Mouse (Mus musculus) embryonic facial prominence, embryonic 15.5 days (tissue): Measurements from ENCODE around the gene Bbip1. TPM values are rescaled to one million over a fixed set of nuclear protein-coding genes. Genes with fewer than 3 reads are reported as not detected.
A peak's percentile ranks its signal among the peaks of the same experiment; 100 is the strongest.

ENCODE experiments used
- ATAC-seq: fragments of 200-750 bp; cut with Nextera tagmentation; 2 replicates; pipeline ENCODE4 v1.8.0; 2017; ENCODE audit warnings: low read depth, moderate TSS enrichment; ENCODE audit not compliant: insufficient number of reproducible peaks, low FRiP score, low TSS enrichment
- H3K27ac ChIP-seq: fragments of 300-500 bp; sonication (generic); replicated peaks from 2 replicates; pipeline ENCODE4 v1.5.1; 2015; ENCODE audit warnings: mild to moderate bottlenecking, inconsistent platforms
- H3K27me3 ChIP-seq: fragments of 300-500 bp; sonication (generic); 2 replicates; pipeline ENCODE4 v1.6.1; 2015; ENCODE audit warnings: inconsistent platforms
- H3K36me3 ChIP-seq: fragments of 300-500 bp; sonication (generic); 2 replicates; pipeline ENCODE4 v1.6.1; 2015; ENCODE audit warnings: mild to moderate bottlenecking, inconsistent platforms
- H3K4me1 ChIP-seq: fragments of 300-500 bp; sonication (generic); 2 replicates; pipeline ENCODE4 v1.6.1; 2015; ENCODE audit warnings: inconsistent platforms
- H3K4me2 ChIP-seq: fragments of 300-500 bp; sonication (generic); replicated peaks from 2 replicates; pipeline ENCODE4 v1.6.1; 2015; ENCODE audit warnings: mild to moderate bottlenecking, inconsistent platforms
- H3K4me3 ChIP-seq: fragments of 300-500 bp; sonication (generic); replicated peaks from 2 replicates; pipeline ENCODE4 v1.5.1; 2015; ENCODE audit warnings: mild to moderate bottlenecking, inconsistent platforms
- H3K9ac ChIP-seq: fragments of 300-500 bp; sonication (generic); 2 replicates; pipeline ENCODE4 v1.6.1; 2015; ENCODE audit warnings: inconsistent platforms
- H3K9me3 ChIP-seq: fragments of 300-500 bp; sonication (generic); replicated peaks from 2 replicates; pipeline ENCODE4 v1.6.1; 2016; ENCODE audit warnings: inconsistent platforms
- WGBS: fragments of 180-500 bp; shearing (Covaris S2); methylation state at CpG from one replicate; pipeline ENCODE4 v1.1.7; 2015; 5-methylcytosine and 5-hydroxymethylcytosine counted together
- polyA plus RNA-seq: library from polyadenylated mRNA; unstranded; fragments of >200 nt; fragmentation: Nextera tagmentation; extraction: Ambion mirVana; gene quantifications from 2 replicates; pipeline ENCODE4 v1.2.1, GENCODE M21; 2015

The Bbip1 gene
- polyA plus RNA-seq, 1 experiment from 2014 or later, result 67.3 TPM

DNA sequence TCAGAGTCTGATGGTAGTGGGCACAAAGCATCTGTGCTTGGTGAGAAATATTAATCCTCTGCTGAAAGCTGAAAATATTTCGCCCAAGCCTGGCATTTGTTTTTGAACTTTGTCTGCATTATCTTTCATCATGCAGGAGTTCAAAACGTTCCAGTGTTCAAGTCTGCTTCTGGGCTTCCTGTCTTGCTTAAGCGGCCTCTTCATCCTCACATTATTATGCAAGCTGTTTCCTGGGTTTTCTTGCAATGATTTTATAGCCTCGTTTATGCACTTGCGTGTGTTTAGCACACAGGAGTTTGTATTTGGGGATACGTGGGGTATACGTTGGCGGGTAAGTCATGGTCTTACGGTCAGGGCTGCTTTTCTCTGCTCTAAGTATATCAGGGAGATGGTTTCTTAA is 56.1 kb downstream of the Bbip1 start:
- Histone ChIP-seq H3K27me3 (no peaks in the 10 kb centered on the region), H3K4me3 (no peak overlapping the region), H3K36me3 (no peaks in the 10 kb centered on the region), H3K27ac (no peak overlapping the region), H3K9ac (no peak overlapping the region), H3K4me2 (no peak overlapping the region), H3K4me1 (peaks cover 31% of the 10 kb centered on the region), H3K9me3 (no peaks in the 10 kb centered on the region)
- no peak for ATAC-seq
- 75% methylated on average over 9 of the region's 9 CpGs for WGBS

DNA sequence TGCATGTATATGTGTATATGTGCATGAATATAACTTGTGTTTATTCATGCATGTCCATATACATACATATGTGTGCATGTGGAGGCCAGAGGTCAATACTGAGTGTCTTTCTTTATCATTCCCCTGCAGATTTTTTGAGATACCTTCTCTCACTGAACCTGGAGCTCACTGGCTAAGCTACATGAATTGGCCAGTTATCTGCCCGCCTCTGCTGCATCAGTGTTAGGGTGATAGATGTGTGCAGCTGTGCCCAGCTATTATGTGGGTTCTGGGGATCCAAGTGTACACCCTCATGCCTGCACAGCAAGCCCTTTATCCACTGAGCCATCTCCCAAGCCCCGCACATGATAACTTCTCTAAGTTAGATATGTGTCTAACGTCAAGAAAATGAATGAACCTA is 56.6 kb downstream of the Bbip1 start:
- Histone ChIP-seq H3K9me3 (no peaks in the 10 kb centered on the region), H3K27me3 (no peaks in the 10 kb centered on the region), H3K4me1 (peaks cover 26% of the 10 kb centered on the region), H3K27ac (no peak overlapping the region), H3K9ac (no peak overlapping the region), H3K4me3 (no peak overlapping the region), H3K4me2 (no peak overlapping the region), H3K36me3 (no peaks in the 10 kb centered on the region)
- ATAC-seq, result no peak
- WGBS, result 78% methylated on average over 3 of the region's 3 CpGs

DNA sequence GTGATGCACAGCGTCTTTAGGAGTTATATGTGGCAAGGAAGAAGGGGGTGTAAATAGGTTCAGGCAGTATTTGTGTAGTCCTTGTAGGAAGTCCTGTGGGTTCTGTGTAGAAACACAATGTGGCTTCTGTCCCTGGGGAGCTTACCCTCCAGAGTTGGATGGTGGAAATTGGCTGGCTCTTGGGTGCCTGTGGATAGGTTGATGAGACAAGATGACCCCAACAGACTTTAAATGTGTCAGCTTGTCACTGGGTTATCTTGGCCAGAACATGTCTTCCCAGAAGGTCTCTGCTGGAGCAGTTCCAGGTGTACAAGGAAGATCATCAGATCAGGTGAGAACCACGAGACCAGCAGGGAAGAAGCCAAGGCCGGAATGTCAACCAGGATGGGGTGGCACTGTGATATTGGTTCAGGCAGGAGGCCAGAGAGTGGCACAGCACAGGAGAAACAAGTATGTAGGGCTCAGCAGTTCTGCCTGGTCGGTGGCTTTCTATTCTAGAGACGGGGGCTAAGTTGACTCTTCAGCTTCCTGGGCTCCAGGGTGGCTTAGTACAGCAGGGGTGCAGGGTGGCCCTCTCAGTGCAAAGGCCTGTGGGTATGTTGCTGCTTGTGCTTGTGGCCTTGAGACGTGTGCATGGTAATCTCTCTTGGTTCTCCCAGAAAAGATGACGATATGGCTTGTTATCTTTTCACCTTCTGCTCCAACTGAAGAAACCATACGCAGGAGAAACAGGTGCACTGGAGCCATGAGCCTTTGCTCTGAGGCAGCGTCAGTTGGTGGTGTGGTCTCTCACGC is 57.7 kb downstream of the Bbip1 start:
- Histone ChIP-seq H3K9me3 (no peaks in the 10 kb centered on the region), H3K4me1 (peaks cover 15% of the 10 kb centered on the region), H3K4me3 (no peak overlapping the region), H3K9ac (no peak overlapping the region), H3K27ac (no peak overlapping the region), H3K4me2 (no peak overlapping the region), H3K27me3 (no peaks in the 10 kb centered on the region), H3K36me3 (no peaks in the 10 kb centered on the region)
- 0 out of 2 replicates have a peak, but pooled peaks have one; percentile 24 for ATAC-seq
- 86% methylated on average over 10 of the region's 10 CpGs for WGBS

DNA sequence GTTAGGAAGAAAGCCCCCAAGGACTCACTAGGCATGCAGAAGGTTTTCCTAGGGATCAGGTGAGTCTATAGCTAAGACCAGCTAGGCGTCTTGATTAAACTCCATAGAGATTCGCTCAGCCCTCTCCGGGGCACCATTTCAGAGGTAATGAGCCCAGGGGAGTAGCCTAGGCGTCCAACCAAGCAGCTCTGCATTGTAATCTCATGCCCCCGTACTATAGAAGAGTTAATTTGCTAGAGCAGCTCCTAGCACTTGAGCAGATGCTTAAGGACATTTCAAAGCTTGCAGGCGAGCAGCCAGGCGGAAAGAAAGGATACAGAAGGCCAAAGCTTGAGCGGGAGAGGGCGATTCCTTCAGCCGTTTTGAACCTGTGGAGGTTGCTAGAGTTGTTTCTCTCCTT is 59.0 kb downstream of the Bbip1 start:
- ATAC-seq, result no peak
- Histone ChIP-seq H3K9ac (no peak overlapping the region), H3K4me3 (no peak overlapping the region), H3K4me2 (no peak overlapping the region), H3K36me3 (no peaks in the 10 kb centered on the region), H3K27ac (no peak overlapping the region), H3K9me3 (no peaks in the 10 kb centered on the region), H3K4me1 (peaks cover 4% of the 10 kb centered on the region; the same call in 1 of the 2 replicates), H3K27me3 (no peaks in the 10 kb centered on the region)
- WGBS, result 58% methylated on average over 10 of the region's 10 CpGs

DNA sequence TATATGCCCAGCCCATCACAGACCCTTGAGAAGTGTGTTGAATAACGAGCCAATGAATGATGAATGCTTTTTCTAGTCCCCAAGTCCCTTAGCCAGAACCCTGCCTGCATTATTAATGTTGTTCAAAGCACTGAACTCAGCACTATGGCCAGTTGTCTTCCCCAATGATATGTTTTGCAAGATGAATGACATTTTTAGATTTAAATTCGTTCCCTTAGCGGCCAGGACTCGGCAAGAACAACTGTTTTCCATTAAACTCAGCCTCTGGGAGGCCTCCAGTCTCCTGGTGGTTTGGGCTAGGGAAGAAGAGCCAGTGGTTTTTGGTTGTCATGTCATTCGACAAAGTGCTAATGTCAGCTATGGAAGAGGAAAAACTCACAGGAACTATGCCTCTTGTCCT is 62.6 kb downstream of the Bbip1 start:
- WGBS, result 34% methylated on average over 5 of the region's 5 CpGs
- ATAC-seq, result no peak
- Histone ChIP-seq H3K27ac (peak overlapping the region; percentile 58), H3K9me3 (no peaks in the 10 kb centered on the region), H3K36me3 (no peaks in the 10 kb centered on the region), H3K9ac (no peak overlapping the region), H3K4me2 (no peak overlapping the region), H3K27me3 (no peaks in the 10 kb centered on the region), H3K4me1 (peaks cover 4% of the 10 kb centered on the region; the same call in 1 of the 2 replicates), H3K4me3 (no peak overlapping the region)

DNA sequence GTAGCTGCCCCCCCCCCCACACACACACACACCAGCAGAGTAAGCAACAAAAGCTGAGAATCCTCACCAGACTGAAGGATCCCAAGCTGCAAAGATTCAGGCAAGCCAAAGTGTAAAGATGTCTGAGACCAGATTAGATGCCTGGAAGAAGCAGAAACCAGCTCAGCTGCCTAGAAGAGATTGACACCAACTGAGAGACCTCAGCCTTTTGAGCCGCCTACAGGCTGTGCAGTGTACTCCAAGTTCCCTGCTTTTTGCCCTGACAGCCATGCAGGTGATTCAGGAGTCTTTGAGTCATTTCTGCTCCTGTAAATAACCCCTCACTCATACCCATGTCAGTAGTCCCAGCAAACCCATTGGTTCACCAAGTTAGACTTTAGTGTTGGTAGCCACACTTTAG is 64.0 kb downstream of the Bbip1 start:
- Histone ChIP-seq H3K4me1 (peaks cover 15% of the 10 kb centered on the region; the same call in 1 of the 2 replicates), H3K9ac (no peak overlapping the region), H3K27me3 (no peaks in the 10 kb centered on the region), H3K4me2 (no peak overlapping the region), H3K36me3 (no peaks in the 10 kb centered on the region), H3K9me3 (no peaks in the 10 kb centered on the region), H3K4me3 (no peak overlapping the region), H3K27ac (no peak overlapping the region)
- no peak for ATAC-seq
- 83% methylated on average over 1 of the region's 1 CpGs for WGBS

Other genes starting within 250 kb of the Bbip1 start
- 111 and 122 TPM in 2 replicates for gene Pdcd4, start 52.4 kb downstream of the Bbip1 start, polyA plus RNA-seq
- gene Shoc2, start 321 bp downstream of the Bbip1 start, polyA plus RNA-seq, result 47.1 and 48.0 TPM in 2 replicates
- 1.6 and 2.1 TPM in 2 replicates for gene Adra2a, start 99.5 kb upstream of the Bbip1 start, polyA plus RNA-seq